Mouse (Mus musculus) liver, embryonic 12.5 days (tissue): ENCODE measurements around the gene Efcab14. TPM values are rescaled to one million over a fixed set of nuclear protein-coding genes. Genes with fewer than 3 reads are reported as not detected.

ENCODE experiments used
- ATAC-seq: fragments of 200-750 bp; cut with Nextera tagmentation; 2 replicates; pipeline ENCODE4 v1.8.0; 2017; ENCODE audit warnings: moderate number of reproducible peaks, mild to moderate bottlenecking, moderate library complexity
- H3K27ac ChIP-seq: fragments of 300-500 bp; sonication (generic); 2 replicates; pipeline ENCODE4 v1.5.1; 2016; ENCODE audit warnings: mild to moderate bottlenecking
- H3K27me3 ChIP-seq: fragments of 300-500 bp; sonication (generic); replicated peaks from 2 replicates; pipeline ENCODE4 v1.6.1; 2016; ENCODE audit warnings: mild to moderate bottlenecking, moderate library complexity
- H3K36me3 ChIP-seq: fragments of 300-500 bp; sonication (generic); 2 replicates; pipeline ENCODE4 v1.6.1; 2016; ENCODE audit warnings: mild to moderate bottlenecking, moderate library complexity
- H3K4me1 ChIP-seq: fragments of 300-500 bp; sonication (generic); 2 replicates; pipeline ENCODE4 v1.6.1; 2016
- H3K4me2 ChIP-seq: fragments of 300-500 bp; sonication (generic); 2 replicates; pipeline ENCODE4 v1.6.1; 2016; ENCODE audit warnings: mild to moderate bottlenecking, moderate library complexity
- H3K4me3 ChIP-seq: fragments of 300-500 bp; sonication (generic); 2 replicates; pipeline ENCODE4 v1.5.1; 2016; ENCODE audit warnings: mild to moderate bottlenecking, moderate library complexity
- H3K9ac ChIP-seq: fragments of 300-500 bp; sonication (generic); 2 replicates; pipeline ENCODE4 v1.6.1; 2016; ENCODE audit warnings: mild to moderate bottlenecking, moderate library complexity
- H3K9me3 ChIP-seq: fragments of 300-500 bp; sonication (generic); replicated peaks from 2 replicates; pipeline ENCODE4 v1.6.1; 2016; ENCODE audit warnings: mild to moderate bottlenecking, moderate library complexity
- WGBS: fragments of 180-500 bp; shearing (Covaris S2); methylation state at CpG from one replicate; pipeline ENCODE4 v1.1.7; 2016; ENCODE audit not compliant: insufficient replicate concordance; 5-methylcytosine and 5-hydroxymethylcytosine counted together
- polyA plus RNA-seq: library from polyadenylated mRNA; unstranded; fragments of >200 nt; fragmentation: Nextera tagmentation; extraction: Ambion mirVana; gene quantifications from 2 replicates; pipeline ENCODE4 v1.2.1, GENCODE M21; 2016

The Efcab14 gene
- polyA plus RNA-seq, 1 experiment from 2014 or later: 18.8 TPM

- Histone ChIP-seq H3K9ac (no peak overlapping the region), H3K4me3 (no peak overlapping the region), H3K4me1 (peaks cover 20% of the 10 kb centered on the region), H3K9me3 (no peaks in the 10 kb centered on the region), H3K27me3 (no peaks in the 10 kb centered on the region), H3K27ac (no peak overlapping the region), H3K36me3 (peaks cover 65% of the 10 kb centered on the region), H3K4me2 (no peak overlapping the region)
- ATAC-seq: no peak
Observed at GRCm38 (mm10) chr4:115742658-115743057, 5.1 kb downstream of the Efcab14 start.

- H3K9ac ChIP-seq: no peak overlapping the region
- H3K27me3 ChIP-seq: no peaks in the 10 kb centered on the region
- ATAC-seq: no peak
- H3K4me1 ChIP-seq: peaks cover 20% of the 10 kb centered on the region
- peaks cover 70% of the 10 kb centered on the region for H3K36me3 ChIP-seq
- WGBS: 54% methylated on average over 4 of the region's 4 CpGs
- H3K4me2 ChIP-seq: no peak overlapping the region
- H3K9me3 ChIP-seq: no peaks in the 10 kb centered on the region
- H3K4me3 ChIP-seq: no peak overlapping the region
- no peak overlapping the region for H3K27ac ChIP-seq
Observed at GRCm38 (mm10) chr4:115743096-115743495, 5.6 kb downstream of the Efcab14 start.

GRCm38 (mm10) chr4:115748181-115748580 is 10.6 kb downstream of the Efcab14 start:
- WGBS: 71% methylated on average over 1 of the region's 1 CpGs
- Histone ChIP-seq H3K27ac (no peak overlapping the region), H3K9ac (no peak overlapping the region), H3K27me3 (no peaks in the 10 kb centered on the region), H3K4me3 (no peak overlapping the region), H3K36me3 (peaks cover 75% of the 10 kb centered on the region), H3K4me2 (no peak overlapping the region), H3K9me3 (no peaks in the 10 kb centered on the region), H3K4me1 (peaks cover 8% of the 10 kb centered on the region)
- ATAC-seq: no peak

GRCm38 (mm10) chr4:115749336-115749735 is 11.8 kb downstream of the Efcab14 start:
- 37% methylated on average over 1 of the region's 1 CpGs for WGBS
- peaks cover 77% of the 10 kb centered on the region for H3K36me3 ChIP-seq
- no peak for ATAC-seq

GRCm38 (mm10) chr4:115754101-115754500 is 16.6 kb downstream of the Efcab14 start:
- no peak overlapping the region for H3K9ac ChIP-seq
- 86% methylated on average over 3 of the region's 3 CpGs for WGBS

More at GRCm38 (mm10) chr4:115749336-115749735, 11.8 kb downstream of the Efcab14 start:
- Histone ChIP-seq H3K9me3 (no peaks in the 10 kb centered on the region), H3K27me3 (no peaks in the 10 kb centered on the region), H3K4me1 (peaks cover 8% of the 10 kb centered on the region), H3K9ac (no peak overlapping the region), H3K4me3 (no peak overlapping the region), H3K4me2 (no peak overlapping the region), H3K27ac (no peak overlapping the region)

DNA sequence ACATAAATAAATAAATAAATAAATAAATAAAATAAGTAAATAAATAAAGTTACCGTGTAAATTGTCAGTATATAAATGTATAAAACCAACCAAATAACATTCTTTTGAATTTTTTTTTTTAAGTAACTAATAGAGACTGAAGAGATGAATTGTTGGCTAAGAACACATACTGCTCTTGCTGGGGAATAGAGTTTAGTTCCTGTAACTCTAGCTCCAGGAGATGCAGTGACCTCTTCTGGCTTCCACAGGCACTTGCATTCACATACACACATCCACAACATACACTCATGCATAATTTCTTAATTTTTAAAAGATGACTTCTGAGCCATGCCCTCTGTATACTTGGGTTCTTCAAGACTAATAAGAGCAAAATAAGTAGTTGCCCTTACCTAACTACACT is 17.3 kb downstream of the Efcab14 start:
- ATAC-seq: no peak
- Histone ChIP-seq H3K9me3 (no peaks in the 10 kb centered on the region), H3K36me3 (peaks cover 67% of the 10 kb centered on the region), H3K9ac (no peak overlapping the region), H3K4me3 (no peak overlapping the region), H3K27ac (no peak overlapping the region), H3K4me2 (no peak overlapping the region), H3K4me1 (no peaks in the 10 kb centered on the region), H3K27me3 (no peaks in the 10 kb centered on the region)
- 83% methylated on average over 1 of the region's 1 CpGs for WGBS

More at GRCm38 (mm10) chr4:115754101-115754500, 16.6 kb downstream of the Efcab14 start:
- Histone ChIP-seq H3K4me3 (no peak overlapping the region), H3K4me2 (no peak overlapping the region), H3K36me3 (peaks cover 69% of the 10 kb centered on the region), H3K27me3 (no peaks in the 10 kb centered on the region), H3K4me1 (peaks cover 5% of the 10 kb centered on the region), H3K9me3 (no peaks in the 10 kb centered on the region), H3K27ac (no peak overlapping the region)
- no peak for ATAC-seq

- no peaks in the 10 kb centered on the region for H3K9me3 ChIP-seq
- H3K4me1 ChIP-seq: no peaks in the 10 kb centered on the region
- no peak overlapping the region for H3K9ac ChIP-seq
- no peaks in the 10 kb centered on the region for H3K27me3 ChIP-seq
- no peak overlapping the region for H3K27ac ChIP-seq
- ATAC-seq: no peak
- peaks cover 82% of the 10 kb centered on the region for H3K36me3 ChIP-seq
- H3K4me2 ChIP-seq: no peak overlapping the region
- no peak overlapping the region for H3K4me3 ChIP-seq
- WGBS: 83% methylated on average over 3 of the region's 3 CpGs
Observed at GRCm38 (mm10) chr4:115761206-115761605, 23.7 kb downstream of the Efcab14 start.

DNA sequence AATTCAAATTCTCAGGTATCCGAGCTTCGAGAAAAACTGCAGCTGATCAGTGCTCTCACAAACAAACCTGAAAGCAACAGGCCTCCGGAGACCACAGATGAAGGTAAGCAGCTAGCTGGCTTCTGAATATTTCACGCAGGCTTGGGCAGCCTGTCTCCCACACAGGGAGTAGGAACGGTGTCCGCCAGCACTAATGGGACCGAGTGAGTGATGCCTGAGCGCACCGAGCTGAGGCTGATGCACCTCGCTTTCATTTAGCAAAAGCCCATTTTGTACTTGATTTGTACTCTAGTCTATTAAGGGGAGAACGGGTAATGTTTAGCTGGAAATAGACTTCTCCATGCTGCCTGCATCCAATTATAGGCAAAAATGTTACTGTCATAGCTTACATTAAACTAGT is 27.0 kb downstream of the Efcab14 start:
- Histone ChIP-seq H3K4me3 (no peak overlapping the region), H3K36me3 (peaks cover 80% of the 10 kb centered on the region), H3K4me2 (no peak overlapping the region), H3K9me3 (no peaks in the 10 kb centered on the region), H3K27ac (no peak overlapping the region), H3K27me3 (no peaks in the 10 kb centered on the region), H3K4me1 (no peaks in the 10 kb centered on the region), H3K9ac (no peak overlapping the region)
- WGBS: 84% methylated on average over 11 of the region's 11 CpGs
- ATAC-seq: no peak

- Histone ChIP-seq H3K9me3 (no peaks in the 10 kb centered on the region), H3K9ac (no peak overlapping the region), H3K36me3 (peaks cover 77% of the 10 kb centered on the region), H3K4me3 (no peak overlapping the region), H3K27me3 (no peaks in the 10 kb centered on the region), H3K4me2 (no peak overlapping the region), H3K27ac (no peak overlapping the region), H3K4me1 (no peaks in the 10 kb centered on the region)
- no peak for ATAC-seq
- 77% methylated on average over 11 of the region's 11 CpGs for WGBS
Observed at GRCm38 (mm10) chr4:115767647-115768467, 30.3 kb downstream of the Efcab14 start.

DNA sequence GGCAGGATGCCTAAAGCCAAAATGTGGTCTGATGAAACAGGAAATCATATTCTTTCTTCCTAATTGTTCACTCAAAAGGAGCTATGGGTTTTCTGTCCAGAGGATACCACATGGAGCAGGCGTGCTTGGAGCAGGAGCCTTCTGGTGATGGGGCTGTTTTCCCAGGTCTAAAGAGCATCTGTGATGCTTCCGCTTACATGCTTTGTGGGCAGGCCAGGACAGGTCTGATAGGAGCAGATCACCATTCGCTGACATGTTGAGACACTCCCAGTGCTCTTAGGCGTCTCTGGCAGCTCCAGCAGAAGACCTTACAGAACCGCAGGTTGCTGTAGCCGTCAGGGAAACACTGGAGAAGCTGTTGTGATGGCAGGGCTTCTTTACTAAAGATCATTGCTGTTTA is 37.5 kb downstream of the Efcab14 start:
- 77% methylated on average over 6 of the region's 6 CpGs for WGBS
- peaks cover 65% of the 10 kb centered on the region for H3K36me3 ChIP-seq
- no peak for ATAC-seq
- H3K4me1 ChIP-seq: no peaks in the 10 kb centered on the region
- no peaks in the 10 kb centered on the region for H3K9me3 ChIP-seq
- H3K4me3 ChIP-seq: no peak overlapping the region
- H3K4me2 ChIP-seq: no peak overlapping the region
- H3K9ac ChIP-seq: no peak overlapping the region
- H3K27me3 ChIP-seq: no peaks in the 10 kb centered on the region
- H3K27ac ChIP-seq: no peak overlapping the region

DNA sequence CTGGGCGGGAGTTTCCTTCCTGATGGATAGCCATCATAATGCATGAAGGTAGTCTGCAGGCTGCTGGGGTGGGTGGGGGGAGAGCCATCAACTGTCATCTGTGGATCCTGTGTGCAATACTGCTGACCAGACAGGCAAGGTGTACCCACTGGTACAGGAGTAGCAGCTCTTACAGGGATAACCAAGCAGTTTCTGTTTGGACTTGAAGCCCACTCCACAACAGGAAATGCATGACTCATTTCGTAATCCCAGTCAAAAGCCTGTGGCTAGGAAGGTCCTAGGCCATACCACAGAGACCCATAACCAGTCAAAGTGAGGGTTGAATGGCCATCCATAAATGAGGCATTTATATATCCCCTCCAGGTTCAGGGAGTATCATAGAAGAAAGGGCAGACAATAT is 40.1 kb downstream of the Efcab14 start:
- ATAC-seq: no peak; the same call in 1 of the 2 replicates
- Histone ChIP-seq H3K36me3 (peaks cover 43% of the 10 kb centered on the region), H3K4me1 (no peaks in the 10 kb centered on the region), H3K9ac (no peak overlapping the region), H3K27me3 (no peaks in the 10 kb centered on the region), H3K27ac (no peak overlapping the region), H3K4me3 (no peak overlapping the region), H3K9me3 (no peaks in the 10 kb centered on the region), H3K4me2 (no peak overlapping the region)
- WGBS: 70% methylated on average over 2 of the region's 2 CpGs

DNA sequence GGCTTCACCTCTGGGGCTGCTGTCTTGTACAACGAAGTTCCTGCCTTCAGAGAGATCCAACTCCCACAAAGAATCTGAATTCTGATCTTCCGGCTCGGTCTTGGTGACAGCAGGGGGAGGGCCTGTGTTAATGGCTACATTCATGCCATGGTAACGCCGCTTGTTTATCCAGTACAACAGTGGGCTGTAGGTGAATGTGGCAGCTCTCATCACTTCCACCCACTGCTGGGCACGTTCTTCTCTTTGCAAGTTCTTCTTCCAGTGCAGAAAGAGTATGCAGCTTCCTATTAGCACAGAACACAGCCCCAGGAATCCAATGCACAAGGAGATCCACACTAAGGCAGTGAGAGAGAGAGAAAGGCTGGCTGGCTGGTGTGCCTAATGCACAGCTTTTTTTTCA is 42.7 kb downstream of the Efcab14 start:
- no peak overlapping the region for H3K9ac ChIP-seq
- H3K4me2 ChIP-seq: no peak overlapping the region
- H3K27me3 ChIP-seq: no peaks in the 10 kb centered on the region
- no peaks in the 10 kb centered on the region for H3K9me3 ChIP-seq
- H3K4me1 ChIP-seq: peaks cover 13% of the 10 kb centered on the region
- WGBS: 56% methylated on average over 6 of the region's 6 CpGs
- no peak overlapping the region for H3K27ac ChIP-seq
- no peak overlapping the region for H3K4me3 ChIP-seq
- peaks cover 22% of the 10 kb centered on the region for H3K36me3 ChIP-seq
- no peak for ATAC-seq

DNA sequence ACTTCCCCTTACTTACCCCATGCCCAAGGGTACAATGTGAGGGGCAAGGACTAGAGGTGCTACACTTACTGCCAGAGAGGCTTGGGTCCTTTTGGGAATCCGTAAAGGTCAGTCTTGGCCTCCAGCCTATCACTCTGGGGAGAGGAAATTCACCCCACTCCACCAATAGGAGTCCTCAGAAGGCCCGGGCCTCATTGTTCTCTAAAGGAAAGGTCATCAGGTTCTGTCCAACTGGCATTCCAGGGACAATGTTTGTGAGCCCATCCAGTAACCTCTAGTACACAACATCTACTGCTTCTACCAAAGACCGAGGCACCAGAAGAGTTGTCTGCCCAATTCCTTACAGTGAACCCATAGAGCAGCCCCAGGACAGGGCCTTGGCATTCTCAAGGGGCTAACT is 43.4 kb downstream of the Efcab14 start, which contains the start of gene Tex38:
TSS of gene Tex38 (minus strand) at position 101 of the 400 bp plus-strand sequence.
- peaks cover 20% of the 10 kb centered on the region for H3K4me1 ChIP-seq
- ATAC-seq: no peak
- WGBS: 70% methylated on average over 3 of the region's 3 CpGs
- no peak within 1 kb of the TSS for H3K4me3 ChIP-seq
- peaks cover 19% of the 10 kb centered on the region for H3K36me3 ChIP-seq
- H3K27ac ChIP-seq: no peak within 1 kb of the TSS
- no peaks in the 10 kb centered on the region for H3K27me3 ChIP-seq
- H3K4me2 ChIP-seq: no peak within 1 kb of the TSS
- H3K9me3 ChIP-seq: no peaks in the 10 kb centered on the region
- H3K9ac ChIP-seq: no peak within 1 kb of the TSS
